Mouse (Mus musculus) lung, postnatal 0 days (tissue): ENCODE results near the gene Drosha.

Experiments used
- CTCF ChIP-seq: IDR thresholded peaks from 2 replicates; pipeline ENCODE4 v1.5.1; 2016; ENCODE audit warnings: antibody characterized with exemption, mild to moderate bottlenecking
- EP300 ChIP-seq: IDR thresholded peaks from 2 replicates; pipeline ENCODE4 v1.6.1; 2016; ENCODE audit warnings: antibody characterized with exemption, mild to moderate bottlenecking, control low read depth

GRCm38 (mm10) chr15:12936217-12936732, 111.7 kb downstream of the Drosha start:
- TF ChIP-seq EP300 (no peak), CTCF (no peak)
